Mouse (Mus musculus): Measurements from ENCODE around the gene Ehd4. TPM values are rescaled to one million over a fixed set of nuclear protein-coding genes. Genes with fewer than 3 reads are reported as not detected.
A peak's percentile ranks its signal among the peaks of the same experiment; 100 is the strongest.

Gene Ehd4
- polyA plus RNA-seq, 1 experiment from 2014 or later = 19.6 TPM

DNA sequence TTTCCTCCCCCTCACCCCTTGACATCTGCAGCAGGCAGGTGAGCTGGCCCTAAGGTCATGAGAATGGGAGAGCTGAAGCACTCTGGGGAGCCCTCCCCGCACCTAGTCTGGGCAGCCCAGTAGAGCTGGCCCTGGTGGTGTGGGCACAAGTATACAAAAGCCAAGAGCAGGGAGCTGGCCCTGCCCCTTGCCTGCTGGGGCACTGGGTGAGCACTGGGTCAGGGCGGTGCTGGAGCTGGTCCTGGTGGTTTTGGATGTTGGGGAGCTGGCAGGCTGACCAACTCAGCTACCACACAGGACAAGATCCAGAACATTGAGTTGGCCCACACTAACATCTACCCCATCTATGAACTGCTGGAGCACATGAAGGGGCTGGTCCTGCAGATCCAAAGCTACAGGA is 5.0 kb upstream of the Ehd4 start:
- Histone ChIP-seq H3K4me1 (no peaks in the 10 kb centered on the region), H3K9me3 (no peaks in the 10 kb centered on the region), H3K27me3 (replicated peaks) (no peaks in the 10 kb centered on the region), H3K36me3 (no peaks in the 10 kb centered on the region), H3K9ac (no peak overlapping the region), H3K4me3 (no peak overlapping the region), H3K4me2 (replicated peaks) (no peak overlapping the region), H3K27ac (no peak overlapping the region)
- WGBS = 87% methylated on average over 2 of the region's 2 CpGs
- no peak for ATAC-seq (ENCODE audit: low FRiP score, low read depth)

DNA sequence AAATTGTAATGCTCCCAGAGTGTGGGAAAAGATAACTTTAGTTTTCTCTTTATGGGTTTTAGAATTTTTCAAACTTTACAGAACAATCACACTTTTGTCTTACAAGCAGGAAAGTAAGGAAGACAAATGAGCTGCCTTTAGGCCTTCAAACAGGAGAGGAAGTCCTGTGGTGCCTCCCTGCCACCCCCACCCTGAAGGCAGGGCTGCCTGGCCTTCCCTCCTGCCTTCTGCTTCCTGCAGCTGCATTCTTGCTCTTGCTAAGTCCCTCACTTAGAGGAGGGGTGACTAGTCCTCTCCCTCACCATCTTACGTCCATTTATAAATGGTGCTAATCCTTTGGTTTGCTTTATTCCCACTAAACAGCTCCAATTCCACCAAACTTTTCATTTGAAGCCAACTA is 4.4 kb upstream of the Ehd4 start:
- Histone ChIP-seq H3K4me3 (no peak overlapping the region), H3K36me3 (no peaks in the 10 kb centered on the region)
- WGBS = 54% methylated on average over 1 of the region's 1 CpGs

DNA sequence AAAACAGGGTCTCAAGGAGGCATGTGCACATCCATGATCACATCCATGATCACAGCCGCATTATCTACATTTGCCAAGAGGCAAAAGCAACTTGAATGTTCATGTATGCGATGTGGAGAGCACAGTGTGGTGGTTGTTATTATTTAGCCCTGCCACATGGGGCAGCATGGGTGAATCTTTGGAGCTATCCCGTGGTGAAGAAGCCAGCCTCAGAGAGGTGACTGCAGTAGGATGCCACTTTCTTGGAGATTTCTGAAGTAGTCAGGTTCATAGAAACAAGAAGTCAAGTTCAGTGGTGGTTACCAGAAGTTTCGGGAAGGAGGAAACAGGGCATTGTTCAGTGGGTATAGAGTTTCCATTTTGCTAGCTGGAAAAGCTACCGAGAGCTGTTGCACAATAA is 3.6 kb upstream of the Ehd4 start:
- H3K27ac ChIP-seq = no peak overlapping the region
- H3K4me2 ChIP-seq (replicated peaks) = no peak overlapping the region
- no peak overlapping the region for H3K9ac ChIP-seq
- no peaks in the 10 kb centered on the region for H3K9me3 ChIP-seq
- no peaks in the 10 kb centered on the region for H3K36me3 ChIP-seq
- H3K27me3 ChIP-seq (replicated peaks) = no peaks in the 10 kb centered on the region
- H3K4me3 ChIP-seq = no peak overlapping the region
- peaks cover 7% of the 10 kb centered on the region for H3K4me1 ChIP-seq
- ATAC-seq (ENCODE audit: low FRiP score, low read depth) = no peak
- WGBS = 57% methylated on average over 5 of the region's 5 CpGs

More for the DNA sequence above, 4.4 kb upstream of the Ehd4 start:
- H3K9ac ChIP-seq = no peak overlapping the region
- no peak for ATAC-seq (ENCODE audit: low FRiP score, low read depth)
- peaks cover 2% of the 10 kb centered on the region for H3K4me1 ChIP-seq
- no peak overlapping the region for H3K4me2 ChIP-seq (replicated peaks)
- H3K27me3 ChIP-seq (replicated peaks) = no peaks in the 10 kb centered on the region
- H3K9me3 ChIP-seq = no peaks in the 10 kb centered on the region
- no peak overlapping the region for H3K27ac ChIP-seq

- WGBS = 69% methylated on average over 2 of the region's 2 CpGs
- H3K27me3 ChIP-seq (replicated peaks) = no peaks in the 10 kb centered on the region
- no peaks in the 10 kb centered on the region for H3K36me3 ChIP-seq
Measured at GRCm38 (mm10) chr2:120157606-120158005, 3.2 kb upstream of the Ehd4 start.

GRCm38 (mm10) chr2:120153586-120154360 is 633 bp downstream of the Ehd4 start:
- Histone ChIP-seq H3K9me3 (no peaks in the 10 kb centered on the region), H3K27ac (no peak overlapping the region), H3K4me3 (peak overlapping the region; percentile 68), H3K4me1 (peaks cover 7% of the 10 kb centered on the region), H3K4me2 (replicated peaks) (peak overlapping the region; percentile 96), H3K27me3 (replicated peaks) (no peaks in the 10 kb centered on the region), H3K36me3 (no peaks in the 10 kb centered on the region), H3K9ac (peak overlapping the region; percentile 58)
- peak; percentile 89; the same call in 1 of the 2 replicates for ATAC-seq (ENCODE audit: low FRiP score, low read depth)
- 3% methylated on average over 38 of the region's 38 CpGs for WGBS

More at GRCm38 (mm10) chr2:120157606-120158005, 3.2 kb upstream of the Ehd4 start:
- Histone ChIP-seq H3K9me3 (no peaks in the 10 kb centered on the region), H3K4me1 (peaks cover 7% of the 10 kb centered on the region), H3K4me2 (replicated peaks) (no peak overlapping the region), H3K27ac (no peak overlapping the region), H3K9ac (no peak overlapping the region), H3K4me3 (no peak overlapping the region)
- no peak for ATAC-seq (ENCODE audit: low FRiP score, low read depth)

DNA sequence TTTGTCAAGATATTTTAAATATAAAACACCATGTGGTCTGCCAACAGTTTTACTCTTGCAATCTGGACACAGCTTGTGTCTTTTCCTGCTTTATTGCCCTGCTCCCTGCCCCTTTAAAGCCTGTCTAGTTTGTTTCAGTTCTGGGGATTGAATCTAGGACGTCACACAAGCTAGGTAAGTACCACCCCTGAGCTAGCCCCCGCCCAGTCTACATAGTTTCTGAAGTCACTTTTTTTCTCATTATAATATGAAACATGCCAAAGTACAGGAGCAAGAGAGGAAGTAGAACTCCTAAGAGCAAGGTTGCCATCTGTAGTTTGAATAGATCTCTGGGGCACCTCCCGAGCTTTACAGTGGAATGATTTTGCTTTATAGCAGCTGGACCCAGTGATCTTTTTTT is 3.8 kb downstream of the Ehd4 start:
- 81% methylated on average over 3 of the region's 3 CpGs for WGBS
- ATAC-seq (ENCODE audit: low FRiP score, low read depth) = no peak

GRCm38 (mm10) chr2:120149634-120150033 is 4.8 kb downstream of the Ehd4 start:
- Histone ChIP-seq H3K27ac (no peak overlapping the region), H3K9ac (no peak overlapping the region), H3K4me2 (replicated peaks) (no peak overlapping the region), H3K4me3 (no peak overlapping the region), H3K27me3 (replicated peaks) (no peaks in the 10 kb centered on the region), H3K36me3 (no peaks in the 10 kb centered on the region), H3K9me3 (no peaks in the 10 kb centered on the region), H3K4me1 (peaks cover 7% of the 10 kb centered on the region)
- no peak for ATAC-seq (ENCODE audit: low FRiP score, low read depth)
- 89% methylated on average over 7 of the region's 7 CpGs for WGBS

More for the DNA sequence above, 3.8 kb downstream of the Ehd4 start:
- Histone ChIP-seq H3K4me2 (replicated peaks) (no peak overlapping the region), H3K27me3 (replicated peaks) (no peaks in the 10 kb centered on the region), H3K9ac (no peak overlapping the region), H3K9me3 (no peaks in the 10 kb centered on the region), H3K36me3 (no peaks in the 10 kb centered on the region), H3K4me1 (peaks cover 7% of the 10 kb centered on the region), H3K27ac (no peak overlapping the region), H3K4me3 (no peak overlapping the region)

DNA sequence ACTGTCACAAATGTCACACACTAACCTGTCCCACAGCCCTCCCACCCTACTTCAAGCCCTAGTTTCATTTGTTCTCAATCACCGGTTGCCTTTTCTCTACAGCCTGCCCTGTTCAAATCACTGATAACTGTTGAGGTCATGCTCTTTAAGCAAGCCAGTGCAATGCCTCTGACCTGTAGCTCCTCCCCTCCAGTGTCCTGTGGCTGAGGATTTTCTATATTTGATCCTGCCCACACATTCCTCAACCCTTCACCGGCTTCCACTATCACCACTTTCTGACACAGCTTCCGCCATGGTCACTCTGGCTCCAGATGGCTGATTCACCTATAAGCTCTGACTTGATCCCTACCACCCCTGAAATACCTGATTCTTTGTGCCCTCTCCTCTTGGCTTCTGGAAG is 6.4 kb downstream of the Ehd4 start:
- Histone ChIP-seq H3K4me2 (replicated peaks) (no peak overlapping the region), H3K27ac (no peak overlapping the region), H3K27me3 (replicated peaks) (no peaks in the 10 kb centered on the region), H3K36me3 (no peaks in the 10 kb centered on the region), H3K4me3 (no peak overlapping the region), H3K4me1 (no peaks in the 10 kb centered on the region), H3K9me3 (no peaks in the 10 kb centered on the region), H3K9ac (no peak overlapping the region)
- ATAC-seq (ENCODE audit: low FRiP score, low read depth) = no peak
- WGBS = 90% methylated on average over 3 of the region's 3 CpGs

DNA sequence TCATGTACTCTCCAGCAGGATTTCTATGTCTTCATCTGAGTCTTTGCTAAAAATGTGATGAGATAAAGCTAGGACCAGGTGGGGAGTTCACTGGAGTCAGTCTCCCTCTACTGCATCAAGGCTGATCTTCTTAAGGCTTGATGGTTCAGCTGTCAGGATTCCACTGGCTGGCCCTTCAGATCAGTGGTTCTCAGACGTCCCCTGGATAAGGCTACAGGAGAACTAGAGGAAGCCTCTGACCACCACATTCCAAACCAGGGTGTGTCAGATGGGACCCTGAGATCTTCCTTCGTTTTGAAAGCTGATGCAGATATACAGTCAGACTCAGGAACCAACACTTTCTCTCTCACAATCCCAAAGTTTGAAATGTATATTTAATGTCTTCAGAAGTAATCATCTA is 7.0 kb downstream of the Ehd4 start:
- H3K9me3 ChIP-seq = no peaks in the 10 kb centered on the region
- H3K36me3 ChIP-seq = no peaks in the 10 kb centered on the region
- no peak overlapping the region for H3K9ac ChIP-seq
- no peak overlapping the region for H3K4me2 ChIP-seq (replicated peaks)
- H3K27me3 ChIP-seq (replicated peaks) = no peaks in the 10 kb centered on the region
- H3K4me1 ChIP-seq = no peaks in the 10 kb centered on the region
- H3K4me3 ChIP-seq = no peak overlapping the region
- H3K27ac ChIP-seq = no peak overlapping the region
- no peak for ATAC-seq (ENCODE audit: low FRiP score, low read depth)
- 68% methylated on average over 2 of the region's 2 CpGs for WGBS

GRCm38 (mm10) chr2:120146543-120146942 is 7.9 kb downstream of the Ehd4 start:
- Histone ChIP-seq H3K27ac (no peak overlapping the region), H3K4me2 (replicated peaks) (no peak overlapping the region), H3K4me3 (no peak overlapping the region), H3K9ac (no peak overlapping the region), H3K4me1 (no peaks in the 10 kb centered on the region), H3K9me3 (no peaks in the 10 kb centered on the region), H3K36me3 (no peaks in the 10 kb centered on the region), H3K27me3 (replicated peaks) (no peaks in the 10 kb centered on the region)
- ATAC-seq (ENCODE audit: low FRiP score, low read depth) = no peak
- 82% methylated on average over 2 of the region's 2 CpGs for WGBS

GRCm38 (mm10) chr2:120144390-120144789 is 10.0 kb downstream of the Ehd4 start:
- H3K27me3 ChIP-seq (replicated peaks) = no peaks in the 10 kb centered on the region
- H3K4me1 ChIP-seq = no peaks in the 10 kb centered on the region
- H3K4me3 ChIP-seq = no peak overlapping the region
- no peaks in the 10 kb centered on the region for H3K9me3 ChIP-seq
- H3K36me3 ChIP-seq = no peaks in the 10 kb centered on the region
- WGBS = 85% methylated on average over 4 of the region's 4 CpGs
- no peak overlapping the region for H3K27ac ChIP-seq
- no peak overlapping the region for H3K4me2 ChIP-seq (replicated peaks)
- ATAC-seq (ENCODE audit: low FRiP score, low read depth) = no peak
- H3K9ac ChIP-seq = no peak overlapping the region

GRCm38 (mm10) chr2:120142336-120142735 is 12.1 kb downstream of the Ehd4 start:
- H3K4me3 ChIP-seq = no peak overlapping the region
- H3K9ac ChIP-seq = no peak overlapping the region
- no peak overlapping the region for H3K4me2 ChIP-seq (replicated peaks)
- 90% methylated on average over 5 of the region's 5 CpGs for WGBS
- H3K27me3 ChIP-seq (replicated peaks) = no peaks in the 10 kb centered on the region
- no peak for ATAC-seq (ENCODE audit: low FRiP score, low read depth)
- no peaks in the 10 kb centered on the region for H3K9me3 ChIP-seq
- no peaks in the 10 kb centered on the region for H3K4me1 ChIP-seq
- H3K36me3 ChIP-seq = no peaks in the 10 kb centered on the region
- H3K27ac ChIP-seq = no peak overlapping the region

DNA sequence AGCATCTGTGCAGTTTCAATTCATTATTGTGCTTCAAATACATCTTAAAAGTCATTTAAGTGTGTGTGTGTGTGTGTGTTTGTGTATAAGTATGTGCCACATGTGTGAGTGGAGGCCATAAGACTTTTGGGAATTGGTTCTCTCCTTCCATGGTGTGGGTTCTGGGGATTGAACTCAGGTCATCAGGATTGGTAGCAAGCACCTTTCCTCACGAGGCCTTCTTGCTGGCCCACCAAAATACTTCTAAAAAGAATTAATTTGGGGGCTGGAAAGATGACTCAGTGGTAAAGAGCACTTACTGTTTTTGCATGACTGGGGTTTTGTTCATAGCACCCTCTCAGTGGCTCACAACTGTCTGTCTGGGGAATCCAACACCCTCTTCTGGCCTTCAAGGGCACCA is 12.7 kb downstream of the Ehd4 start:
- no peak overlapping the region for H3K9ac ChIP-seq
- no peak overlapping the region for H3K27ac ChIP-seq
- no peaks in the 10 kb centered on the region for H3K9me3 ChIP-seq
- 92% methylated on average over 1 of the region's 1 CpGs for WGBS
- no peaks in the 10 kb centered on the region for H3K36me3 ChIP-seq
- H3K27me3 ChIP-seq (replicated peaks) = no peaks in the 10 kb centered on the region
- no peak for ATAC-seq (ENCODE audit: low FRiP score, low read depth)
- no peaks in the 10 kb centered on the region for H3K4me1 ChIP-seq
- no peak overlapping the region for H3K4me2 ChIP-seq (replicated peaks)
- no peak overlapping the region for H3K4me3 ChIP-seq

Data from neural tube, embryonic 12.5 days (tissue).